Mouse (Mus musculus) lung, postnatal 14 days (tissue): ENCODE data around the gene Mmd2.

Experiments used
- DNase-seq: peaks from one replicate; pipeline ENCODE4 v3.0.0; 2021

The Mmd2 gene

DNA sequence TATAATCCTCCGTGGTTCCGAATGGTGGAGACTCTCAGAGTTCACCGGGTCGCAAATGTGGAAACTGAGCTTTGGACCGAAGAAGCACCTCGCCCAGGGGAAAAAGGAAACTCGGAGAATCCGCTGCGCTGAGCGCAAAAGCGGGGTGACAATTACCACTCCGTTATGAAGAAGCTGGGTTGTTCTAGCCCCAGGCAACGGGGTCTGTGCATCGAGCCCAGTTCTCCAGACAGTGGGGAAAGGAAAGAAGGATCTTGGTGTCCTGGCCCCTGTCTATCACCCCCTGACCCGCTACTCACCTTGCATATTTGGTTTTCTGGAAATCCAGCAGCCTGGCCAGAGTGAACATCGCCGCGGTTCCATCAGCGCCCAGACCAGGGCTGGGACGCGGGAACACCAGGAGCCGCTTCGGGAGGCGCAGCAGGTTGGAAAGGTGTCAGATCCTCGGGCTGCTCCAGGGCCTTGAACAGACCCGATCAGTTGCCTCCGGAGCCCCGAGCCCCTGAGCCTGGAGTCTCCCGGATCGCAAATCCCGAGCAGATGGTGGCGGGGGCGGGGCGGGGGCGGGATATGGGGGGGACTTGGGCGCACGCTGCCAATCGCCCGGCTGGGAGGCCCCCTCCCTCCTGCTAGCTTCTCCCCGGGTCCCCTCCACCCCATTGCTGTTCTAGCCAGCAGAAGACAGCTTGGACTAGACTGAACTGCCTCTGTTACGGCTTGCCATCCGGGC is at the start of gene Mmd2:
TSS of gene Mmd2 (minus strand) at position 542 of the 730 bp plus-strand sequence.
- no peak for DNase-seq

DNA sequence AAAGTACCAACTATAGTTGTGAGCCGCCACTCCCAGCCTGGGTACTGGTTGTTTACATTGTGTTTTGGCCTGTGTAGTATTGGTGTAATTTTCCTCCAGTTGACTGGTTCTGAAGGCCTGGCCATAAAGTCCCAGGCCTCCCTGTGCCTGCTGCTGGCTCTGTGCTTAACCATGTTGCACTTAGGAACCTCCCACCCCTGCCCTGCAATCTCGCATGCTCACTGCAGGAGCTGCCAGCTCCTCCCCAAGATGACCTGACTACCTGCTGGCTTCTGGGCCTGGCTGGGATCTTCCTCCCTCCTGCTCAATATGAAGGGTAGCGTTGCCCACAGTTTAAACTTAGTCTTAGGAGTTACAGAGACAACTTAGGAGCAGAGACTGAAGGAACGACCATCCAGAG is 43.7 kb upstream of the Mmd2 start:
- DNase-seq, result no peak

DNA sequence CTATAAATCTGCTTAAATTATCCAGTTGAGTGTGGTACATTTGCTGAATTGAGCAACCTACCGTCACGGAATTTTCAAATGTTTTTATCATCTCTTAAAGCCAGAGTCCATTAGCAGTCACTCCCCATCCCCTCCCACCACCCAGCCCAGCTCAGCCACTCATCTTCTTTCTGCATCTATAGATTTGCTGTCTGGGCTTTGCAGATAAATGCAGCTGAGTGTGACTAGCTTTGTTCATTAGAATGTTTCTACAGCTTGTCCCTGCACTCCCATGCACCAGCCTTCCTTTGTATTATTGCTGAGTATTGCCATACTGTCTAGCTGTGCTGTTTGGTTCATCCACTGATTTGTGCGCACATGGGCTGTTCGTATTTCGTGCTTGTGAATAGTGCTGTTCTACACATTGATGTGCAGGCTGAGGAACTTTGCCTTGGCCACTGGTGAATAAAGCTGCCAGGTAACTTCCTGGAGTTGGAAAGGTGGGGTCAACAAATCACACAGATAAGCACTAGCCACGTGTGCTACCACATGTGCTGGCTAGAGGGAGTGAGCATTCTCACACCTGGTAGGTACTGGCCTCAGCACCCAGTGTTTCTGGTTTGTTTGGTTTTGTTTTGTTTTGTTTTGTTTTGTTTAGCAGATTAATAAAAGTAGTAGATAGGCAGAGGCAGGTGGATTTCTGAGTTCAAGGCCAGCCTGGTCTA is 42.3 kb upstream of the Mmd2 start:
- no peak for DNase-seq

DNA sequence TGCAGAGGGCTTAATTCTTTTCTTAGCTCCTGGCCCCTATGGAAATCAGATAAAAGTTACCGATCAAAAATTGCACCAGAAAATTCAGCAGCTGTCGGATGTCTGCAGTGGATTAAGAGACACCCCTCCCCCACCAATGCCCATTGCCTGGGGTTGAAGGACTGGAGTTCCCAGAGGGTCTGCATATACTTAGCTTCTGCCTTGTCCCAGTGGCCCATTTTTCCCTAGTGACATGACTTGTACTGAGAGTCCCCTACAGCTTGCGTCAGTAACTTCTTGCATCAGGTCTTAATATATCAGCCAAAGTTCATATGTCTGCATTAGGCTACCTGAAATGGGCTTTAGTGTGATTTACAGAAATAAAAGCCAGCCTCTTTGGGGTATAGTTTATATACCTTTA is 41.8 kb upstream of the Mmd2 start:
- DNase-seq, result no peak

DNA sequence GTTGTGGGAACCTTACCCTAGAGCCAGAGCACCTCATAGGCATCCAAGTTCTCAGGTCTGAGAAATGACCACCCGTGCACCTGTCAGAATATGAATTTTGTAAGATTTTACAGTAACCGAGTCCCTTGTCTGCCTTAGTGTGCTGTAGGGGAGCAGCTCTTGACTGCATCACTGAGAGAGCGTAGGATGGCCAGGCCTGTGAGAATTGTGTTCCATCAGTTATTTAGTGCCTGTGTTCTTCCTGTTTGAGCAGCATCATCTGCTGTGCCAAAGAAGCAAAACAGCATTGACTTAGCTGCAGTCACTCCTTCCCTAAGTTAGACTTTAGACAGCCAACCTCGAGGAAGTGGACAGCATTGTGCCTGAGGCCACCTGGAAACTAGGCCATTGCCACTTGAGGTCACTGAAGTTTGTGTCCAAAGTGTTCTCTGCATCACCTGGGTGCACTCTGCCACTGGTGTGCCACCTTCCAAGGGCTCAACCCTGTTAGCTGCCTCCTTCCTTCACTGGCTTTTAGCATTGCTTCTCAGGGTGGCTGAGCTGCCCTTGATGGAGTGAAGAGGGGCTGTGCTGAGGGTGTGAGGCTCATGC is 41.0 kb upstream of the Mmd2 start:
- DNase-seq, result no peak

DNA sequence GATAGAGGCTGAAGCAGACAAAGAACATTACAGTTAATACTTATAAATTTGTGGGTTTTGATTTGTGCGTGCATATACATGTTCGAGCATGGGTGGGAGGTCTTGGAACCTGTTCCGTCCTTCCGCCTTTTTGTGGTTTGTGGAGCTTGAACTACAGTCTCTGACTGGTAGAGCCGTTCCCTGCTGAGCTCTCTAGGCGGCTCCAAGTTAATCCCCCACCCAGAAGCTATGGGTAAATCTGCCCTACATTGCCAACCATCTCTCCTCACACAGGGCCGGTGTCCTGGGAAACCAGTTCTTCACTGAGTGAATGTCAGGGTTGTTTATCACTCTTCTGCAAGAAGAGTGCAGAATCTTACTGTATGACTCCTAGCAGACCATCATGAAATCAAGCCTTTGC is 39.6 kb upstream of the Mmd2 start:
- no peak for DNase-seq

DNA sequence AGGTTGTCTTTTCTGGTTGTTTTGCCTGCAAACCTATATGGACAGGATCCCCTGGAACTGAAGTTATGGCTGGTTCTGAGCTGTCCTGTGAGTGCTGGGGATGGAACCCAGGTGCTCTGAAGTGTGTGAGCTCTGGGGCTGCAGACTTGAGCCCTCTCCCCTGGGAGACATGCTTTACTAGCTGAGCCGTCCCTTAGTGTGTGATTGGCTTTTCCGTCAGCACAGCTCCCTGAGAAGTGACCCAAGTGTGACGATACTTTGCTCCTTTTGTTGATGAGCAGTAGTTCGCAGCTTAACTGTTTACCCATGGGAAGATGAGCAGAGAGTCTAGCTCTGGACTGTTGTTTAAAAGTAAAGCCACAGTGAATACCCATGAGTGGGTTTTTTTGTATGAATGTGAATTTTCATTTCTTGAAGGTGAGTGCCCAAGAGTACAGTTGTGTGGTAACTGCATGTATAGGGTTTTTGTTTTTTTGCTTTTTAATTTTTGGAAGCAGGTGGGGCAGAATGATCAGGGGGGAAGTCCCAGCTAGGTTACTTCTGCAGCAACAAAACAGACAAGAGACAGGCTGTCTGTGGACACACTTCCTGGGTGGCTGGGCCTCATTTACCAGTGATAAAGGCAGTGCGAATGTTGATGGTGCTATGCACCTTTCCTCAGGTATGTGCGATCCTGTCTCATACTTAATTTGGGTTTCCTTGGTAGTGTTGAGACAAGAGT is 32.9 kb upstream of the Mmd2 start:
- DNase-seq, result no peak

DNA sequence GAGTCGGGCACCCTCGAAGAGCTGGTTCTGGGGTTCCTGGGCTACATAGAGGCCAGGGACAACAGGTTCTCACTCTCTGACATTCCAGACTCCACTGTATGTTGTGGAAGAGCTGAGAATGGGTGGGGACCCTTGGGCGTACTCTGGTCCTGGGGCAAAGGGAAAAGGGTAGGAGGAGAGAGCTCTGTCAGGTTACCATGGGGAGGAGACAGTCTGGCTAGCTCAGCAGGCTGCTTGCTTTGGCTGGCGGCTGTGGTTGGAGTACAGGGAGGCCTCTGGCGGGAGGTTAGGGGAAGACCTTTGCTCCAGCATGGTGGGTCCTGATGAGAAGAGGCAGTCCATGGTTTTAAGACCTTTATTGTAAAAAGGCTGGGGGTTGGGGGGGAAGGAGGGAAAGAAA is 31.5 kb upstream of the Mmd2 start:
- no peak for DNase-seq

DNA sequence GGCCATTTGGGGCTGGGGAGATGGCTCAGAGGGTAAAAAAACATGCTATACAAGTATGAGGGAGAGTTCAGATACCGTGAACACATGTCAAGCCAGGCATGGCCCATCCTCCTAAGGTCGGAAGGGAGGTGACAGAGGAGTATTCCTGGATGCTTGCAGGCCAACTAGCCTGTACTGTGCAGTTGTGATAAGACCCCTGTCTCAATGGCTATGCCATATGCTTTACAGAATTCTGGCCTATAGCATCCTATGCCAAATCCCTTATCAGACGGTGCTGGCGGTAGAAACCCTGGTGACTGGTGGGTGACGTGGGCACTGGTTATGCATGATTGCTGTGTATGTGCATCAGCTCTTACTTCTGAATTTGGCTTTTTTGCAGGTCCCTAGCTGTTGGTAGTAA is 29.2 kb upstream of the Mmd2 start:
- DNase-seq, result no peak

DNA sequence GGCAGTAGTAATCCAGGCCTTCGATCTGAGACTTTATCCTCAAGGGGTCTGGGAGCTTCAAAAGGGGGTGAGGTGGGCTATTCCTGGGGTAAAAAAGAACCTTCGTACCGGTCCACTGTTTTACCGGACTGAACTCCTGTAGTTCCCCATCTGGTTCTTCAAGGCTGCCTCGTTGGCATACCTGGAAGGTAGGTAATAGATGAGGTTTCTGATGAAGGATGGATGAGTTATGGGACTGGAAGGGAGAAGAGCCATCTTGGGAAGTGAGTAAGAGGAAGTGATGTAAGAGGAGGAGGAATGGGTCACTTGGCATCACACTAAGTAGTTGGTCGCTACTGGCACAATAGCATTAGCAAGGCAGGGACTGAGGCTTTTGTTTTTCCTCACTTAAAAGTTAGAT is 21.6 kb upstream of the Mmd2 start:
- no peak for DNase-seq

DNA sequence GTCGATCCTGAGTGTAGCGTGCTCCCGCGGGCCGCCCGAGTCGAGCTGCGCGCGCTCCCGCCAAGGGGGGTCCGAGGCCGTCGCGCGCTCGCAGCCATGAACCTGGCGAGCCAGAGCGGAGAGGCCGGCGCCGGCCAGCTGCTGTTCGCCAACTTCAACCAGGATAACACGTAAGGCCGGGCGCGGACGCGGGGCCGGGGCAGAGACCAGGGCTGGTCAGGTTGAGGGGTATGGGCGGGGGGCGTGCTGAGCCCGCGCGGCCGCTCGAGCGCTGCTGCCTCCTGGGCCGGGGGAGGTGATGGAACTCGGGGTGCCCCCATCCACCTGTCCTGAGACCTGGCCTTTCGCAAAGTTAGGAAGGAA is 21.0 kb upstream of the Mmd2 start:
- no peak for DNase-seq

DNA sequence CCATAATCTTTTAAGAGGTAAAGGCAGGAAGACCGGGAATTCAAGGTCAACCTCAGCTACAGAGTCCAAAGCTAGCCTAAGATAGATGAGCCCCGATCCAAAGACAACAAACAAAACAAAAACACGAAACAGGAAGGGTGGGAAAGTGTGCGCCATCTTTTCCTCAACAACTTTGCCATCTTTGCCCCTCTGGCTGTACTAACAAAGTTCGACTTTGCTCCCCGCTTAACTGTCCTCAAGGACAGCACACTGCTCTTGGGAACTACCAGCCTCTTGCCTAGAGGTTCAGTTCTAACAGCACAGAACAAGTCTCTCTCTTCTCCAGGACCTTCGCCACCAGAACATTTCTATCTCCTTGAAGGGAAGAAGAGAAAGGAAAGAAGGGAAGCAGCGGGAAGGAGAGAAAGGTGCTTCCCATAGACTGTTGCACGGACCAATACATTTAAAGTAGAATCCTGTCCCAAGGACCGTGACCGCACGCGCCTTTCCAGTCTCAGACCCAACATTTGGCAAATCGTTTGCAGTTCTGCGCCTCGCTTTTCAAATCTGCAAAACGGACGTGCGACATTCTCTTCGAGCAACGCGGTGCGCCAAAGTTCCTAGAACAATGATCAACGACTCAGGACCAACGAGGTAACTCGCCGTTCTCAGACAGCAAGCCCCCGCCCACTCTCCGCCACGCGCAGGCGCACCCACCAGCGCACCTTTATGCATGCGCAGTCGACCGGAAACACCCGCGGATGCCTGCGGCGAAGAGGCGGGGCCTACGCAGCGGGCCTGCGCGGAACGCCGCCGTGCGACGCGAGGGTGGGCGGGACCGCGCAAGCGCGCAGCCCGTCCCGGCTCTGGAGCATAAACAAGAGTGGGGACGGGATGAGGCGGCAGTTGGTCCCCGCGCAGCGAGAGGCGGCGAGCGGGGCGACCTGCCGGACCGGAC is 20.4 kb upstream of the Mmd2 start:
- peak; percentile 97 for DNase-seq

DNA sequence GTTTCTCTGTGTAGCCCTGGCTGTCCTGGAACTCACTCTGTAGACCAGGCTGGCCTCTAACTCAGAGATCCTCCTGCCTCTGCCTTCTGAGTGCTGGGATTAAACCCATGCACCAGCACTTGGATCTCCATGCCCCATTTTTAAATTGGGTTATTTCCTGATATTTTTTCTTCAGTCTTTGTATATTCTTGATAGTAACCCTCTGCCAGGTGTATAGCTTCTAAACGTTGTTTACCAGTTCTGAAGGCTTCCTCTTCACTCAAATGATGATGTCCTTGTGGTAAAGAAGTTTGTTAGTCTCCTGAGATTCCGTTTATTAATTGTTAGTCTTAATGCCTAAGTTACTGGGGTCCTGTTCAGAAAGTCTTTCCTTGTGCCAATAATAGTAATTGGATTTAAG is 18.8 kb upstream of the Mmd2 start, which contains the start of gene Wipi2:
TSS of gene Wipi2 (plus strand) at position 301 of the 400 bp plus-strand sequence.
- DNase-seq, result no peak

DNA sequence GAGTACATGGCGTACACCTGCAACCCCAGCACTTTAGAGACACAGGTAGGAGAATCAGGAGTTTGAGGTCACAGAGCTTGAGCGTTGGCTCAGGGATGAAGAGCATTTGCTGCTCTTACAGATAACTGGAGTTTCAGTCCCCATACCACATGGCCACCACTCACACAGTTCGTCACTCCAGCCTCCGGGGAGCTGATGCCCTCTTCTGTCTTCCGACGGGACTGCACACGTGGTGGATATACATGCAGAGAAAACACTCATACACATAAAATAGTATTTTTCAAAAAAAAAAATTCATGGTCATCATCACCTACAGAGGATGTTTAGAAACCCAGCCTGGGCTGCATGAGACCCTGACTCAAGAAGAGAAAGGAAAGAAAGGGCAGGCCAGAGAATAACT is 14.5 kb upstream of the Mmd2 start:
- DNase-seq, result no peak

DNA sequence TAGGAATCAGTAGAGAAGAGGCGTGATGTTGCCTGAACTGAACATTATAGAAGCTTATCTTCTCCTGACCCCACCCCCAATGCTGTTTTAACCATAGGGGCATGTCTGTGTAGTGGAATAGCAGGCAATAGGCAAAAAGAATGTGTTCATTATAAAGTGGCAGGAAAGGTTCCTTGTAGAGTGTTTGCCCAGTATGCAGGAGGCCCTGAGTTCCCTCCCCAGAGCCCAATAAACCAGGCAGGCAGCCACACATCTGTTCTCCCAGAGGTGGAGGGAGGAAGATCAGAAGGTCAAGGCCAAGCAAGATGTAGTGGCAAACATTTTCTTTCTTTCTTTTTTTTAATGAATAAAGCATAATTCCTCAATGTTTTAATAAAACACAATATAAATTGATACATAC is 13.5 kb upstream of the Mmd2 start:
- no peak for DNase-seq

DNA sequence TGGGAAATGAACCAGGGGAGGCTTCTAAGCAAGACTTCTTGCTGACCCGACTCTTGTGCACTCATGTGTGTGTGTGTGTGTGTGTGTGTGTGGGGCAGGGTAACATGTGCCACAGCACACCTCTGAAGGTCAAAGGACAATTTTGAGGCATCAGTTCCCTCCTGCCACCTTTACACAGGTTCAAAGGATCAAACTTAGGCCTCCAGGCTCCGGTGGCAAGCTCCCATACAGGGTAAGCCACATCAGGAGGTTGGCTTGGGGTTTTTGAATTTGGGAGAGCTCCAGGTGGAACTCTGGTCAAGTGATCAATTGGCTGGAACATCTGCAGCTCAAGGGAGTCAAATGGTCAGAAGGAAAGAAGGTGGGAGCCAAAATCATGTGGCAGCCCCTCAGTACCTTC is 12.8 kb upstream of the Mmd2 start:
- DNase-seq, result no peak

DNA sequence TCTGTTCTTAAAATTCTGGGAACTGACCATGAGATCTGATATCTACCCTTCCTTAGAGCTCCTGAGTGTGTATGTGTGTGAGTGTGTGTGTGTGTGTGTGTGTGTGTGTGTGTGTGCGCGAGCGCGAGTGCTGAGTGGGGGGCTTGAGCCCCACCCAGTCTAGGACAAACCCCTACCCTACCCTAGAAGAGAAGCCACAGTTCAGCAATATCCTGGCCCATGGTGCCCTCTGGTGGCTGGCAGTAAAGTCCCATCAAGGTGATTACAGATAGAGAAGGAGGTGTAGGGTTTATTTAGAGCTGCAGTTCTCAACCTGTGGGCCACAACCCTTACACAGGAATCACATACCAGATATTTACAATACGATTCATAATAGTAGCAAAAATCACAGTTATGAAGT is 11.3 kb upstream of the Mmd2 start:
- peak; percentile 30 for DNase-seq

DNA sequence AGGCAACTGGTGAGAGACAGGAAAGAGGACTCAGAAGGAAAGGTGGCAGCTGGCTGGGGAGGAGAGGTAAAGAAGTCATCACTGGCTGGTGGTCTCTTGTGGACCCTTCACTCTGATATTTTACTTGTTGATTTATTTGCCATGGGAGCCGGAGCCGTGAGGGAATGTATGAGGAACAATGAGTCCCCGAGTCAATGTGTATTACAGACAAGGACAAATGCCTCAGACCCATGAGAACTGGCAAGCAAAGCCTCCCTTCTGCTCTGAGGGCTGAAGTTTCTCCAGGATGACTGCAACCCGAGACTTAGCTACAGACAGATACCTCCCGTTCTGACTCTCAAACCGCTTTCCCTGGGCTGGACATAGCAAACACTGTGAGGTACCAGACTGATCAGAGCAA is 7.7 kb upstream of the Mmd2 start:
- no peak for DNase-seq

DNA sequence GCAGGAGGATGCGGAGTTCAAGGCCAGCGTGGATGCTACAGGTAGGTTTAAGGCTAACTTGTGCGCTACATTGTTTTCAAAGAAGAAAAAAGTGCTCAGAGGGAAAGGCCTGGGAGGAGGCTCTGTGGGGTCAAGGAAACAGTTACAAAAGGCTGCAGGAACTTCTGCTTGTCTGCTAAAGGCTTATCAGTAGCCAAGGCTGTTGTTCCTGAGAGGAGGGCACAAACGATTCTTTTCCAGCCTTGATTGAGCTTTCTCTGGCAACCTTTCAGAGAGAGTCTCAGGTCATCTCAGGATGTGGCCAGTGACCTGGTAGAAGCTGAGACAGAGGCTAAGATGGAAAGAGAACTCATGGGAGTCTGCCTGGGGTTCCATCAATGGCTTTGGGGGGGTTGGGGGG is 7.0 kb upstream of the Mmd2 start:
- DNase-seq, result no peak

DNA sequence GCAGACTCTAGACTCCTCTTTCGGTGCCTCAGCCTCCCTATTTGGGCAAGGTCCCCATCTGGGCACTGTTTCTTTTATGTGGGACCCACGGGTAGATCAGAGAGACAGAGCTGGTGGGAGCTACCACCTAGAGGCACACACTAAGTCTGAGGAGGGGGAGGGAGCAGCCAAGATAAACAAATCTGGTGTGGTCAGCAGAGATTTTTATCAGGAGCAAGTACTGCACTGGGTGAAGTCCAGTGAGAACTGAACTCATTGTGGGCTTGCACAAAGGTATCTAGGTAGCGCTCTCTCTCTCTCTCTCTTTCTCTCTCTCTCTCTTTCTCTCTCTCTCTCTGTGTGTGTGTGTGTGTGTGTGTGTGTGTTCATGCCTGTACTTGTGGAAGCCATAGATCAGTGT is 5.9 kb upstream of the Mmd2 start:
- DNase-seq, result no peak

DNA sequence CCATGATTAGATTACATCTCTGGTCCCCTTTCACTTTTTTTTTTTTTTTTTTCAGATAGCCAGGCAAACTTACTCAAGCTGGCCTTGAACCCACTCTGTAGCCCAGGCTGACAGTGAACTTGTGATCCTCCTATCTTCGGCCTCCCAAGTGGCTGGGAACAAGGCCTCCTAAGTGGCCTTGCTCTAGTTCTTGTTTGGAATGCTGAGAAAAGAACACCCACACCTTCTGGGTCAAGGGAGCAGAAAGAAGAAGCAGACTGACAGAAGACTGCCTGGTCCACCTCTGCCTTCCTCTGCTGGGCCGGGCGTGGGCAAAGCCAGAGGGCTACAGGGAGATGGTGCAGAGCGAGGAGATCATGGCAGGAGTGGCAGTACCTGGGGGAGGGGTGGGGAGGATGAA is 1.8 kb upstream of the Mmd2 start:
- DNase-seq, result no peak

DNA sequence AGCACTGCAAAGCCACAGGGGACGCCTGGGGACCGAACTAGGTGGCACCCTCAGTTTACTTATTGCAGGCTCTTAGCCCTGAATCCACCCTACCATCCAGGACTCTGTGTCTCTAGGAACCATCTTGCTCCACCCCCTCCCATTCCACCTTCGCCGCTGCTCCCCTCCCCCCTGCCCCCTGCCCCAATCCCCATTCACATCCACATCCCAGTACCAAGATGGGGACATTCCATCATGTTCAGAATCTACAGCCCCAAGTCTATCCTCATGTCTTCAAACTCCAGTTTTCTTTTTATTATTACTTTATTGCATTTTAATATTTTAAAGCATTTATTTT is 357 bp upstream of the Mmd2 start:
- no peak for DNase-seq

DNA sequence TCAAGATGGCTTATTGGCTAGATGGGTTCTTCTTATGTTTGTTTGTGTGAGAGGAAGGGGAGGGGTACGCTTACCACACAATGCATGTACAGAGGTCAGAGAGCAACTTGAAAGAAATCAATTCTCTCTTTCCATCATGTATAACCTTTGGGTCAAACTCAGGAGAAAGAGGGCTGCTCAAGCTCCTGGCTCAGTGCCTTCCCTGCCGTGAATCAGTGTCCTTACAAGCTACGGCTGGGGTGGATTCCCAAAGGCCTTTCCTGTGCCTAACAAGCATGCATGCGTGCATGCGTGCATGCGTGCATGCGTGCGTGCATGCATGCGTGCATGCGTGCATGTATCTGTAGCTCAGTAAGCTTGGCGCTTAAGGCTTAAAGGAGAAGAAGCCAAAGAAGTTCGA is 3.3 kb downstream of the Mmd2 start:
- DNase-seq, result no peak
